Mouse (Mus musculus): Measurements from ENCODE around the gene Myo1e. TPM values are rescaled to one million over a fixed set of nuclear protein-coding genes. Genes with fewer than 3 reads are reported as not detected.

The Myo1e gene
- polyA plus RNA-seq, 1 experiment from 2014 or later, result 10.5 TPM

DNA sequence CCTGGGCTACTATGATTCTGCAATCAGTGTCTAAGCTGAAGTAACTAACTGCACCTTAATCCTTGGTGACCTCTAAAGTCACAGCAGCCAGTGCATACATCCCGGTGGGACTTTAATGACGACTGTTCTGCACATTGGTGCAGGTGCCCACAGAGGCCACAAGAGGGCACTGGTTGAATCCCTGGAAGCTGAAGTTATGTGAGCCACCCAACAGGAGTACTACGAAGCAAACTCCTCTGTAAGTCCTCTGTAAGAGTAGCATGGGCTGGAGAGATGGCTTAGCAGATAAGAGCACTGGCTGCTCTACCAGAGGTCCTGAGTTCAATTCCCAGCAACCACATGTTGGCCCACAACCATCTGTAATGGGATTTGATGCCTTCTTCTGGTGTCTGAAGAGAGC lies 209.3 kb downstream of the Myo1e start:
- Histone ChIP-seq H3K9ac (ENCODE audit: low read length) (no peak overlapping the region), H3K27ac (ENCODE audit: low read depth, low read length) (no peak overlapping the region), H3K4me3 (ENCODE audit: low read depth, low read length) (no peak overlapping the region), H3K4me2 (ENCODE audit: low read depth, low read length, severe bottlenecking) (no peak overlapping the region), H3K4me1 (replicated peaks; ENCODE audit: control insufficient read depth, insufficient read depth, low read length) (no peaks in the 10 kb centered on the region), H3K36me3 (ENCODE audit: control insufficient read depth, insufficient read depth, low read length) (peaks cover 13% of the 10 kb centered on the region; the same call in 1 of the 2 replicates), H3K9me3 (ENCODE audit: control insufficient read depth, low read length) (no peaks in the 10 kb centered on the region), H3K27me3 (ENCODE audit: control insufficient read depth, insufficient read depth, low read length) (no peaks in the 10 kb centered on the region)
- ATAC-seq (replicated peaks; ENCODE audit: low FRiP score) (no peak), DNase-seq (ENCODE audit: low spot score) (no peak)
- 81% methylated on average over 3 of the region's 3 CpGs for WGBS

GRCm38 (mm10) chr9:70421257-70422056 lies 214.3 kb downstream of the Myo1e start, which contains the start of gene Ccnb2:
TSS of gene Ccnb2 (minus strand) at chr9:70421547.
- Histone ChIP-seq H3K27me3 (ENCODE audit: control insufficient read depth, insufficient read depth, low read length) (no peaks in the 10 kb centered on the region), H3K4me2 (ENCODE audit: low read depth, low read length, severe bottlenecking) (peak within 1 kb of the TSS; percentile 69), H3K4me1 (replicated peaks; ENCODE audit: control insufficient read depth, insufficient read depth, low read length) (no peaks in the 10 kb centered on the region), H3K36me3 (ENCODE audit: control insufficient read depth, insufficient read depth, low read length) (peaks cover 7% of the 10 kb centered on the region; the same call in 1 of the 2 replicates), H3K27ac (ENCODE audit: low read depth, low read length) (peak within 1 kb of the TSS; percentile 71), H3K9me3 (ENCODE audit: control insufficient read depth, low read length) (no peaks in the 10 kb centered on the region), H3K9ac (ENCODE audit: low read length) (peak within 1 kb of the TSS; percentile 93), H3K4me3 (ENCODE audit: low read depth, low read length) (peak within 1 kb of the TSS; percentile 74)
- 4% methylated on average over 45 of the region's 45 CpGs for WGBS
- DNase-seq (ENCODE audit: low spot score), result peak; percentile 94
- peak; percentile 98 for ATAC-seq (replicated peaks; ENCODE audit: low FRiP score)

DNA sequence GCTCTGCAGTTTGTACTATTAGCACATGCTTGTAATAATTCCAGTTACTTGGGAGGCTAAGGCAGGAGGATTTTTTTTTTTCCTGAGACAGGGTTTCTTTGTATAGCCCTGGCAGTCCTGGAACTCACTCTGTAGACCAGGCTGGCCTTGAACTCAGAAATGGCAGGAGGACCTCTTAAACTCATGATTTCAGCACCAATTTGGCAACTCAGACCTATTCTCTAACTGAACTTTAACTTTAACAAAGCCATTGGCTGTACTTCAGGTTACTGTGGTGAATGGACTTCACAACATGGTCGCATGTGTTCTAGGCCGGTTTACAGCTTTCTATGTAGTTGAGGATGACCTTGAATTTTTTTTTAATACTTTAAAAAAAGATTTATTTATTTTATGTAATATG lies 215.5 kb downstream of the Myo1e start:
- Histone ChIP-seq H3K27me3 (ENCODE audit: control insufficient read depth, insufficient read depth, low read length) (no peaks in the 10 kb centered on the region), H3K9ac (ENCODE audit: low read length) (no peak overlapping the region), H3K9me3 (ENCODE audit: control insufficient read depth, low read length) (no peaks in the 10 kb centered on the region), H3K36me3 (ENCODE audit: control insufficient read depth, insufficient read depth, low read length) (peaks cover 5% of the 10 kb centered on the region; the same call in 1 of the 2 replicates), H3K4me2 (ENCODE audit: low read depth, low read length, severe bottlenecking) (no peak overlapping the region), H3K27ac (ENCODE audit: low read depth, low read length) (no peak overlapping the region), H3K4me1 (replicated peaks; ENCODE audit: control insufficient read depth, insufficient read depth, low read length) (no peaks in the 10 kb centered on the region), H3K4me3 (ENCODE audit: low read depth, low read length) (no peak overlapping the region)
- ATAC-seq (replicated peaks; ENCODE audit: low FRiP score), result no peak
- DNase-seq (ENCODE audit: low spot score), result no peak
- 97% methylated on average over 2 of the region's 2 CpGs for WGBS

DNA sequence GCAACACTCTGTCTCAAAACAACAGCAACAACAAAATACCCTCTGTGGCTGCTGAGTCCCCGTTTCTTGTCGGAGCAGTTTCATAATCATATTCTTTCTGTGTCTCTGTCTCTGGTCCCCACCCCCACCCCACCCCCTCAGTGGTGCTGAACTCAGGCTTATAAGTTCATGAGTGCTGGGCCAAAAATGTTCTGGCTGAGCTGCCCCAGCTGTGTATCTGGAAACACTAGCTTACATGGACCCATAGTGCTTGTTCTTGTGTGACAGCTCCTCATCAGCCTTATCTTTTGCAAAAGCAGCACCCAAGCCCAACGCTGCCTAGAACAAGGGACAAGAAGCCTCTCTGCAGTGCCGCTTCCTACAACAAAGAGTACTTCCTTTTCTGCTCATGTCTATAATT lies 232.8 kb downstream of the Myo1e start:
- ATAC-seq (replicated peaks; ENCODE audit: low FRiP score), result no peak
- Histone ChIP-seq H3K4me1 (replicated peaks; ENCODE audit: control insufficient read depth, insufficient read depth, low read length) (no peaks in the 10 kb centered on the region), H3K27ac (ENCODE audit: low read depth, low read length) (no peak overlapping the region), H3K9me3 (ENCODE audit: control insufficient read depth, low read length) (no peaks in the 10 kb centered on the region), H3K4me2 (ENCODE audit: low read depth, low read length, severe bottlenecking) (no peak overlapping the region), H3K27me3 (ENCODE audit: control insufficient read depth, insufficient read depth, low read length) (no peaks in the 10 kb centered on the region), H3K9ac (ENCODE audit: low read length) (no peak overlapping the region), H3K36me3 (ENCODE audit: control insufficient read depth, insufficient read depth, low read length) (peaks cover 9% of the 10 kb centered on the region), H3K4me3 (ENCODE audit: low read depth, low read length) (no peak overlapping the region)
- 94% methylated on average over 4 of the region's 4 CpGs for WGBS
- DNase-seq (ENCODE audit: low spot score), result no peak

DNA sequence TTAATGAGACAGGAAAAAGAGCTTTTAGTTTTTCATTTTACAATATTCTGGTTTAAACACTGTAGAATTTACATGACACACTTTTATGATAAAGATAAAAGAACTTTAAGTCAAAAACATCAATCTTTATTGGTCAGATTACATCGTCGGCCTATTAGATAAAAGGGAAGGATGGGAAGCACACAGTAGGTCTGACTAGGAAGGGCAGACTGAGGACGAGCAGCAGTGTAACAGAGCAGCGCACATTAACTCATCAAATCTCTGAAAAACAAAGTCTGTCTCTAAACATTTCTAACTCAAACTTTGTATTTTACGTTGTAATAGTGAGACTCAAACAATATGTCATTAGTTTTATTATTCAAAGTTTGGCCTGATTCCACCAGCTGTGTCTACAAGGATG lies 241.9 kb downstream of the Myo1e start:
- ATAC-seq (replicated peaks; ENCODE audit: low FRiP score), result no peak
- WGBS, result 97% methylated on average over 5 of the region's 5 CpGs
- no peaks in the 10 kb centered on the region; the same call in 1 of the 2 replicates for H3K36me3 ChIP-seq (ENCODE audit: control insufficient read depth, insufficient read depth, low read length)

More for the DNA sequence above, 241.9 kb downstream of the Myo1e start:
- Histone ChIP-seq H3K4me1 (replicated peaks; ENCODE audit: control insufficient read depth, insufficient read depth, low read length) (no peaks in the 10 kb centered on the region), H3K27ac (ENCODE audit: low read depth, low read length) (no peak overlapping the region), H3K4me2 (ENCODE audit: low read depth, low read length, severe bottlenecking) (no peak overlapping the region), H3K27me3 (ENCODE audit: control insufficient read depth, insufficient read depth, low read length) (no peaks in the 10 kb centered on the region), H3K4me3 (ENCODE audit: low read depth, low read length) (no peak overlapping the region), H3K9me3 (ENCODE audit: control insufficient read depth, low read length) (no peaks in the 10 kb centered on the region), H3K9ac (ENCODE audit: low read length) (no peak overlapping the region)
- no peak for DNase-seq (ENCODE audit: low spot score)

Small RNA genes within 50 kb of the gene (microRNA-seq; reads per million reads assigned to microRNA genes)
- 8.4 reads per million, percentile 1 among the genes with 10 or more reads in this experiment for gene Mir5626 (ENCODE audit: insufficient number of aligned reads)

Other genes with a start within 250 kb of the Myo1e start
- gene Bnip2, start 217.9 kb upstream of the Myo1e start, polyA plus RNA-seq (2014; fragmentation: Nextera tagmentation; extraction: Ambion mirVana), result 110 and 120 TPM in 2 replicates
- 211 and 223 TPM in 2 replicates for gene Gtf2a2, start 194.8 kb upstream of the Myo1e start, polyA plus RNA-seq (2014; fragmentation: Nextera tagmentation; extraction: Ambion mirVana)
- gene Gcnt3, start 169.3 kb upstream of the Myo1e start, polyA plus RNA-seq (2014; fragmentation: Nextera tagmentation; extraction: Ambion mirVana), result not detected in 2 replicates
- gene Fam81a, start 64.8 kb upstream of the Myo1e start, polyA plus RNA-seq (2014; fragmentation: Nextera tagmentation; extraction: Ambion mirVana), result 3.6 and 6.0 TPM in 2 replicates
- gene Ccnb2, start 214.2 kb downstream of the Myo1e start, polyA plus RNA-seq (2014; fragmentation: Nextera tagmentation; extraction: Ambion mirVana), result 218 and 229 TPM in 2 replicates

Measured in forebrain, embryonic 11.5 days (tissue).